Mouse (Mus musculus) G1E (cell line): ENCODE measurements around the gene Emc8. TPM values are rescaled to one million over a fixed set of nuclear protein-coding genes. Genes with fewer than 3 reads are reported as not detected.

ENCODE experiments used
- ATAC-seq: 2 replicates; pipeline ENCODE4 v1.8.0; 2016; ENCODE audit warnings: mild to moderate bottlenecking; ENCODE audit not compliant: insufficient number of reproducible peaks, poor library complexity, low FRiP score, severe bottlenecking; ENCODE audit errors: extremely low read depth
- DNase-seq: peaks from one replicate; pipeline ENCODE4 v3.0.0; 2012; ENCODE audit warnings: low spot score
- H3K27me3 ChIP-seq: 2 replicates; pipeline ENCODE4 v1.6.1; 2012; ENCODE audit warnings: mild to moderate bottlenecking, low read length, inconsistent platforms; ENCODE audit not compliant: insufficient read depth
- H3K36me3 ChIP-seq: replicated peaks from 2 replicates; pipeline ENCODE3; 2012; ENCODE audit warnings: mild to moderate bottlenecking, inconsistent platforms
- H3K4me1 ChIP-seq: 2 replicates; pipeline ENCODE4 v1.6.1; 2012; ENCODE audit warnings: low read depth, low read length, inconsistent platforms, mixed read lengths; ENCODE audit not compliant: insufficient read depth
- H3K4me3 ChIP-seq: 2 replicates; pipeline ENCODE4 v1.5.1; 2012; ENCODE audit warnings: low read depth, mild to moderate bottlenecking, inconsistent platforms, low read length, moderate library complexity, mixed read lengths
- H3K9me3 ChIP-seq: replicated peaks from 2 replicates; pipeline ENCODE4 v1.6.1; 2012; ENCODE audit warnings: inconsistent platforms
- CTCF ChIP-seq: IDR thresholded peaks from 2 replicates; pipeline ENCODE4 v1.5.1; 2012; ENCODE audit warnings: low read depth, low read length, inconsistent platforms, mixed read lengths
- GATA1 ChIP-seq: IDR thresholded peaks from 2 replicates; pipeline ENCODE4 v1.6.1; 2012; ENCODE audit warnings: borderline replicate concordance, low read length, inconsistent platforms, mixed read lengths
- GATA2 ChIP-seq: IDR thresholded peaks from 2 replicates; pipeline ENCODE4 v1.6.1; 2012; ENCODE audit warnings: low read depth, low read length, inconsistent platforms, borderline replicate concordance
- POLR2AphosphoS5 ChIP-seq: IDR thresholded peaks from 2 replicates; pipeline ENCODE4 v1.6.1; 2012; ENCODE audit warnings: low read depth, low read length, inconsistent platforms; ENCODE audit not compliant: insufficient replicate concordance
- TAL1 ChIP-seq: conservative IDR thresholded peaks from 2 replicates; pipeline ENCODE4 v1.6.1; 2012; ENCODE audit warnings: low read depth, low read length, inconsistent platforms, mixed read lengths
- polyA plus RNA-seq: library from polyadenylated mRNA; stranded (reverse); fragments of >175 nt; gene quantifications from 2 replicates; pipeline ENCODE4 v1.2.3, GENCODE M21; 2012
- total RNA-seq, 2 experiments: library from RNA; stranded (forward) in 1 of 2; stranded (reverse) in 1 of 2; fragments of 200-1000 nt in 1 of 2; fragments of >200 nt in 1 of 2; fragmentation: Nextera tagmentation in 1 of 2; gene quantifications; 2 replicates each; pipeline ENCODE4 v1.2.3; 2014 to 2017

Gene Emc8
- total and polyA plus RNA-seq, 3 experiments = 18.7 to 89.7 (median 41.6) TPM

DNA sequence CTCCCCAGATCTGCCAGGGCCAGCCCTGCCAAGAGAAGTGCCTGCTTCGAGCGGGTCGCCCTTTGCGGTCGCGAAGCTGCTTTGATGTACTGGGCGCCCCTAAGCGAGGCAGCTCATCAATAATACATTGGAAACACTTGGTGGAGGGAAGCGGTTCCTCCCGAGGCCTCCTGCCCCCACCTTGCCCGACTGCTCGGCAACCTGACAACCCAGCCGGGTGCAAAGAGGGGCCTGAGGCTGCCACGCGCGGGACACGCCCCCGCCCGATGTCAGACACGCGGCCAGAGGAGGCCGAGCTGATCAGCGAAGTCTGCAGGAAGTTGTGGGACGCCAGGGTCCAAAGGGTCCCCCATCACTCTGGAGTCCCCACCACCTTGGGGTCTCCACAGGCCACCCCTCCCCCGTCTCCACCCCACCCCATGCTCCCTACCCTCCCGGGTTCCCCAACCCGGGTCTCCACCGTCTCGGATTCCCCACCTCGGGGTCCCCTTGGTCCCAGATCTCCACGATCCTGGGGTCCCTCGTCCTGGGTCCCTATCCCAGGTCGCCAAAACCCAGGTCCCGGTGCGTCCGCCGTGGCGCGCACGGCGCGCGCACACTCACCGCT, 34.6 kb downstream of the Emc8 start:
- H3K4me1 ChIP-seq = no peaks in the 10 kb centered on the region
- no peaks in the 10 kb centered on the region for H3K36me3 ChIP-seq
- H3K9me3 ChIP-seq = no peaks in the 10 kb centered on the region
- DNase-seq = no peak
- TF ChIP-seq TAL1 = no peak
- TF ChIP-seq GATA2 = no peak
- TF ChIP-seq CTCF = no peak
- no peak for TF ChIP-seq POLR2AphosphoS5
- no peak for TF ChIP-seq GATA1
- H3K4me3 ChIP-seq = peak overlapping the region; percentile 7; the same call in 1 of the 2 replicates
- peaks cover 45% of the 10 kb centered on the region for H3K27me3 ChIP-seq
- no peak for ATAC-seq

DNA sequence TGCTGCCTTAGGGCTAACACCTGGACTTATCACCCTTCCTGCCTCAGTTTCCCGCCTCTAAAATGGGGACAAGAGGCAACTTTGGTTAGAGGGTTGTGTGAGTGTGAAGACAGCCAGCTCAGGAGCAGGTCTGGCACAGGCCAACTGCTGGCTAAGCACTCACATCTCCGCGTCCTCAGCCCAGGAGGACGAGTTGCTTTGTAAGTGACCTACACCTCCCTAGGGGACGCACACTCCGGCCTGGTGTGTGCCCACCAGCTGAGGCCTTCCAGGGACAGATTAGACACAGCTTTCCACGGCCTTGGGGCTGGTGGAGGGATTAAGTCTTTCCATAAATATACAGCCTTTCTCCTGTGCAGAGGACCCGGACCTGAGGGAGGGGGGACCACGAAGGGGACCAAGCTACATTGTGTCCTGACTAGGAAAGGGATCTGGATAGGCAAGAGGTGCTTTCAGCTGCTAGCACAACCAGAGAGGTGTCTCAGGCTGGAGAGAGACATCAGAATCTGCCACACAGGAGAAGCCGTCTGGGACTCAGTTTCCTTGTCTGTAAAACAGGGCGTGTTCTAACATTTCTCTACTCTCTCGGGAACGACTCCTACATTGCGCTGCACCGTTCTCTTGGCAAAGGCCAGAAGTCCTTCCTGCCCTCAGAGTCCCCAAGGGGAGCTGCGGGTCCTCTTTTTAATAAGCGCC, 35.3 kb downstream of the Emc8 start:
- no peak for TF ChIP-seq POLR2AphosphoS5
- TF ChIP-seq GATA1 = no peak
- TF ChIP-seq GATA2 = no peak
- no peak for TF ChIP-seq CTCF
- TF ChIP-seq TAL1 = no peak
- peaks cover 45% of the 10 kb centered on the region for H3K27me3 ChIP-seq
- H3K36me3 ChIP-seq = no peaks in the 10 kb centered on the region
- DNase-seq (no peak), ATAC-seq (no peak)
- no peaks in the 10 kb centered on the region for H3K9me3 ChIP-seq
- H3K4me1 ChIP-seq = no peaks in the 10 kb centered on the region
- no peak overlapping the region for H3K4me3 ChIP-seq

DNA sequence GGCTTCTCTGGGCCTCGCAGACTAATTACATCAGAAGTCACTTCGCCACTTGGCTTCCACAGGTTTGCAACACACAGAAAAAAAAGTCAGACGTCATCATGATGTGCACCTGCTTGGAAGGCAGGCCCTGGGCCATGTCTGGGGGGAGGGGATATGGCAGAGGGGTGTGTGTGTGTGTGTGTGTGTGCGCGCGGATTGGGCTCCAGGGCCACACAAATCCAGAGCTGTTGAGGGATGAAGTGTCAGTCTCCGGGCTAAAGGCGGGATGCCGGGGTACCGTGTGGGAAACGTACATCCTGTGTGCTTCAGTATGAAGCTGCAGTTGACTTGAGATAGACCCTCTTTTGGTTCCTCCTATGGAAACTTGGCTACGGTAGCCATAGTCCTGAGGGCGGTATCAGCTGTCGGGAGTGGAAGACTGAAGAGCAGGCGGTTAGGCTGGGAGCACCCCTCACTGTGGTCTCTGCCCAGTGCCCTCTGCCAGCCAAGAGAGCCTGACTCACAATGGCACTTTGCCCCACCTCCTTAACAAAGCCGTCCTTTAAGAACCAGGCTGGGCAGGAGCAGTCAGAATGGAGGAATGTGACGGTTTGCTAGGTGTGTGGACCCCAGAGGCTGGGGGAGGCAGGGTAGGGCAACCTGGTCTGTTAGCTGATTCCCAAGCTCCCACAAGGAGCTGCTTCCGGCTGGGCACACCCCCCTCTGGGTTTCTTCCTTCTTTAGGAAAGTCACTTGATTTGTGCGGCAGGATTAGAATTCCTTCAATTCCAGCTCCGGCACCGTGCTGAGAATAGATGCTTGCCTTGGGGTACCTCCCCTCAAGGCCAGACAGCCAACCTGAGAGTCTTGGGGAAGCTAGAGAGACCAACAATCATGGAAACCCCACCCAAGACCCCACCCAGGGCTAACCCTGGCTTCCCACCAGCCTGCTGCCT, 36.7 kb downstream of the Emc8 start:
- no peak for TF ChIP-seq GATA2
- no peak for TF ChIP-seq TAL1
- peaks cover 41% of the 10 kb centered on the region for H3K27me3 ChIP-seq
- no peaks in the 10 kb centered on the region for H3K9me3 ChIP-seq
- DNase-seq = no peak
- H3K4me1 ChIP-seq = no peaks in the 10 kb centered on the region
- H3K4me3 ChIP-seq = no peak overlapping the region
- H3K36me3 ChIP-seq = no peaks in the 10 kb centered on the region
- no peak for ATAC-seq

DNA sequence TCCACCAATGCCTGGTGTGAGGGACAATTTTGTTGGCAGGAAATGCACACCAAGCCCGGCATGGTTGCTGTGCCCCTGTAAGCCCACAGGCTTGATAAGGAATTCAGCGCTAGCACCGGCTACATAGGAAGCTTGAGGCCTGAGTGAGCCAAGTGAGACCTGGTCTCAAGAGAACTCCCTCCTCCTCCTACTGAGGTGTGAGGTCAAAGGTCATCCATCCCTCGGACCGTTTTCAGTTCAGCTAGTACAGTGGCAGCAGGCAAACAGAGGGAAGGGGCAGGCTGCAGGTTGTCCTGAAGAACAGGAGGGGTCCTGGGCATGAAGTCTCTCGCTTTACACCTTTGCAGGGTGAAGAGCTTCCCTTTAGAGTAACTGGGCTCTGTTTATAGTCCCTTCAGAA, 37.5 kb downstream of the Emc8 start:
- DNase-seq (no peak), ATAC-seq (no peak)
- no peaks in the 10 kb centered on the region for H3K4me1 ChIP-seq
- H3K9me3 ChIP-seq = no peaks in the 10 kb centered on the region
- no peaks in the 10 kb centered on the region for H3K36me3 ChIP-seq
- TF ChIP-seq TAL1 (no peak), POLR2AphosphoS5 (no peak), GATA2 (no peak), CTCF (no peak), GATA1 (no peak)
- H3K27me3 ChIP-seq = peaks cover 35% of the 10 kb centered on the region
- H3K4me3 ChIP-seq = no peak overlapping the region

DNA sequence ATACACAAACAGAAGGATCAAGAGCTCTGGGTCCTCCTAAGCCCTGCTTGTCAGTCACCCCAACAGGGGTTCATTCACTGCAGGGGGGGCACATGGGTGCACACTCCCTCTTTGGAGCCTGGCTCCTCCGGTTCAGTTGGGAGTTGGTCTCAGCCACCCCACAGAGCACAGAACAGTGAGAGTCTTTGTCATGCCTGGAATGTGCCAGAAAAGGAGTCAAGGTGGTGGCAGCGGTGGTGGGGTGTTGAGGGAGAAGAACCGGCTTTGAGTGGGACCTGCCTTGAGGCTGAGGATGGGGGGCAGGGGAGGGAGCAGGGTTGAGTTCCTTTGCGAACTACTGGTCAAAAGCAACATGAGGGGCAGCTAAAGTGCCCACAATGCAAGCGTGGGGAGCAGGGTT, 38.3 kb downstream of the Emc8 start:
- Histone ChIP-seq H3K27me3 (peaks cover 32% of the 10 kb centered on the region), H3K9me3 (0 out of 2 replicates have a peak, but pooled peaks cover 3% of the 10 kb centered on the region), H3K36me3 (no peaks in the 10 kb centered on the region), H3K4me1 (no peaks in the 10 kb centered on the region), H3K4me3 (no peak overlapping the region)
- no peak for DNase-seq
- no peak for ATAC-seq
- TF ChIP-seq CTCF = no peak
- TF ChIP-seq POLR2AphosphoS5 = no peak
- no peak for TF ChIP-seq GATA1
- no peak for TF ChIP-seq GATA2
- TF ChIP-seq TAL1 = no peak

DNA sequence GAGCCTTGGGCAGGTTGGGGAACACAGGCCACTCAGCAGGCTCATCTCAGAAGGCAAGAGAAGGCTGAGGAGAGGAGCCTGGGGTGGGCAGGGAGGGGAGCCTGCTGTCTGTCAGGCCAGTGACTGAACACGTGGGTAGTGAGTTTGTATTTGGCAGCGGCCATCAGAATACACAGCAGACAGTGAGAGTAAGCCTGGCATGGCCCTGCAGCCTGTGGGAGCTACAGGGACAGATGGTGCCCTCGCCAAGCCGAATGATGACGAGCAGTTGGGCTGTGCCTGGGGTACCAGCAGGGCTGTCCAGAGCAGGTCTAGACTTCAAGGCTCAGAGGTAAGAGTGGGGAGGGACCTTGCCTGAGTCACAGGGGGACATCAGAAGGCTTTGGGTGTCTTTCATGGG, 41.1 kb downstream of the Emc8 start:
- Histone ChIP-seq H3K4me3 (no peak overlapping the region), H3K27me3 (peaks cover 16% of the 10 kb centered on the region), H3K9me3 (0 out of 2 replicates have a peak, but pooled peaks cover 3% of the 10 kb centered on the region), H3K36me3 (no peaks in the 10 kb centered on the region), H3K4me1 (no peaks in the 10 kb centered on the region)
- DNase-seq = no peak
- ATAC-seq = no peak
- TF ChIP-seq POLR2AphosphoS5 (no peak), GATA2 (no peak), CTCF (no peak), TAL1 (no peak), GATA1 (no peak)
